Mouse (Mus musculus): ENCODE measurements around the gene Tmx4.
"Not testable (repeated sequence)": the region's sequence is repeated elsewhere in the genome, so short reads cannot be mapped to it uniquely, and the experiment has no call there.

Tmx4 gene

GRCm38 (mm10) chr2:134643514-134644300 is at the start of gene Tmx4:
Gene Tmx4 (minus strand): TSS chr2:134644145.
- peak; percentile 99 for DNase-seq (ENCODE audit: low read depth, low spot score)

GRCm38 (mm10) chr2:134692125-134692524 is 48.2 kb upstream of the Tmx4 start:
- no peak for DNase-seq (ENCODE audit: low read depth, low spot score)

DNA sequence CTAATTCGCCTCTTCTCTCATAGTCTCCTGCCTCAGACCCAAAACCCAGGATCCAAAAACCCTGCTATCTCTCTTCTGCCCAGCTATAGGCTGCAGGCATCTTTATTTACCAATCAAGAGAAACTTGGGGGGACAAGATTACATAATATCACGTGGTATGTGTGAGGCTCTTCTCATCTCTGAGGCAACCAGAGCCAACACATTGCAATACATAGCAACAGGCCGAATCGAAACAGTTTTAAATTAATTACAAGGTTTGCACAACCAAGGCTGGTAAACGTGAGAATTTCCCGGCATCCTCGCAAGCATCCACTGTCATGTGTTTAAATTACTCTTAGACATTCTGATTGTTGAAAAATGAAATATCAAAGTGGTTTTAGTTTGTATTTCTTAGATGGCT is 47.1 kb upstream of the Tmx4 start:
- peak; percentile 31 for DNase-seq (ENCODE audit: low read depth, low spot score)

DNA sequence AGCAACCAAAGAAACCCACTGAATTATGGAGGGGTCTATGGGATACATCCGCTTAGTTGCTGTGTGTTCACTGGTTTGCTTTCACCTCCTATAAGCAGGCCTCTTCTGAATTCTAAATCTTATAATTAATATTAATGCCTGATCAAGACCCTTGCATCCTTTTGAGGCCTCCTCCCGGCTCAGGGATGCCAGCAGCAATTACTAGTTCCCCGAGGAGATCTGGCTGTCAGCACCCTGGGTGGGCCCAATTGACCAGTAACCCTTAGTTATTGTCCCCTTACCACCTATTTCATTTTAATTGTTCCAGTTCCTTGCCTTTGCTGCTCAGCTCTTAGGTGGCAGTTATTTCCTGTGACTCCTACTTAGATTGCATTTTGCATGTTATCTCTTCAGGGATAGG is 38.4 kb upstream of the Tmx4 start:
- DNase-seq (ENCODE audit: low read depth, low spot score), result no peak

GRCm38 (mm10) chr2:134681271-134681961 is 37.5 kb upstream of the Tmx4 start:
- DNase-seq (ENCODE audit: low read depth, low spot score), result peak; percentile 85

DNA sequence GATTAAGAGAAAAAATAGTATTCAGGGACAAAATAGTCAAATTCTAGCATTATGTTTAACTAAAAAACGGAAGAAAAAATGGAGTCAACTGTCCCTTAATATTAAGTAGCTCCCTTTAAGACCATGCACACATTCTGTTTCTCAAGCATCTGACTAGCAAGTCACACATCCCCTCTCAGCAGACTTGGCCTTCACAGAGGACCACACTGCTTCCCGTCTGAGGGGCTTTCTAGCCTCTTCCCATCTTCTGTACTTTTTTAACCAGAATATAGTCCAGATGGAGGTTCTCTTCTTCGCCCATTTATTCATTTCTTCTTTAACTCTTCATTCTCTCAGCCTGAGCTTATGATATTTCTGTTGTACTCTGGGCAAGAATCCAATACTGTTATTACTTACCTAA is 35.6 kb upstream of the Tmx4 start:
- no peak for DNase-seq (ENCODE audit: low read depth, low spot score)

DNA sequence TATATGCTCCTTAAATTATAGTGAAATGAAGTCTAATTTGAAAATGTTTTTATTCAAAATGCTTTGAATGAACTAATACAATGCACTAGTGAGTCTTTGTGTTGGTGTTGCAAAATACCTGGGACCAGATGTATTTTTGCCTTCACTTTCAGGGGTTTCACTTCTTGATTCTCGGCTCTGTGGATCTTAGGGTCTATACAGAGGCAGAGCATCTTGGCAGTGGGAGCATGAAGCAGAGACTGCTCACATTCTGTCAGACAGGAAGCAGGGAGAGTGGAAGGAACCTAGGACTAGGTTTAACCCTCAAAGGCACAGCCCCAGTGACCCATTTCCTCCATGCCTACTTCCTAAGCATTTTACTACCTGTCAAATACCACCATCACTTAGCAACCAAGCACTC is 31.5 kb upstream of the Tmx4 start:
- no peak for DNase-seq (ENCODE audit: low read depth, low spot score)

GRCm38 (mm10) chr2:134673604-134674003 is 29.7 kb upstream of the Tmx4 start:
- DNase-seq (ENCODE audit: low read depth, low spot score), result peak; percentile 58

GRCm38 (mm10) chr2:134656477-134656876 is 12.5 kb upstream of the Tmx4 start:
- no peak for DNase-seq (ENCODE audit: low read depth, low spot score)

DNA sequence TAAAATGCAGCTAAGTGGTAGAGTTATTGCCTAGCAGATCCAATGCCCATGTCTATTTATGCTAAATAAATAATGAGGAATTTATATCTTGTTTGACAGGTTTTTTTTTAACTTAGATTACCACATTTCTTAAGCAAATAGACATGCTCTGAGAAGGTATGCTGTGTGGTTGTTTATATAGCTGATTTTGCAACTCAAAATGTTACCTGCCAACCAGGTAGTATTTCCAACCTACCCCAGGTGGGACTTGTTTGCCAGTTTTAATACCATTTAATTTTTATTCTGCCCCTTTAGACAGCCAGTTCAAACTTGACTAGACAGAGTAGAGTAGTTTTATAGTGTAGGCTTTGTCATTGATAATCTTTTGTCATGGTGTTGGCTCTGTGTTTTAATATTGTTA is 10.7 kb upstream of the Tmx4 start:
- DNase-seq (ENCODE audit: low read depth, low spot score), result no peak

DNA sequence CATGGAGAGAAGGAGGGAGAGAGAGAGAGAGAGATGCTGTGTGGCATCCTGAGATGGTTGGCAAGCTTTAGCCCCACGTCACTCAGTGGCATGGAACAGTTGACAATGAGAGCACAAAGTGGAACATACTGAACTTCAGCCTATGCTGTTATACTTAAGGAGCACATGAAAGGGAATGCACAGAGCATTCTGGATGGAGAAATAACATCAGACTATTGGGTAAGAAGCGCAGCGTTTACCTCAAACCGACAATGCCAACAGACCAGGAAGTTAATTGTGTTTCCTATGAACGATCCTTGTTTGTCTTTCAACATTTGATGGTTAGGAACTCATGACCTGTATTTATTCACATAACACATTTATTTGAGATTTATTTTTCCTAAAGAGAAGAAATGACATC is 8.8 kb upstream of the Tmx4 start:
- DNase-seq (ENCODE audit: low read depth, low spot score), result no peak

DNA sequence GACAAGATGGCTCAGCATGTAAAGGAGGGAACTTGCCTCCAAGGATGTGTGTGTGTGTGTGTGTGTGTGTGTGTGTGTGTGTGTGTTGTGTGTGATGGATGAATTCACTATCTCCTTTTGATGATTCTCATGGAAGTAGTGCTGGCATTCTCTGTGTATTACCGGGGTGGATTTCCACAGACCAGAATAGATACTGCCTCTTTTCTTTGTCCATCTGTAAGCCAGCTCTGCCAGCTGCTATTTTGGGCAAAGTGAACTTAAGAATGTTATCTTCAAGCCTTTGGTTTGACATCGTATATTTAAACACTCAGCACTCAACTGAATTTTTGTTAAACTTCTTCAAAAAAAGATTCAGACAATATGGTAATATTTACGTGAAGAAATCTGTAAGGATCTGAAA is 5.1 kb upstream of the Tmx4 start:
- DNase-seq (ENCODE audit: low read depth, low spot score), result peak; percentile 83

DNA sequence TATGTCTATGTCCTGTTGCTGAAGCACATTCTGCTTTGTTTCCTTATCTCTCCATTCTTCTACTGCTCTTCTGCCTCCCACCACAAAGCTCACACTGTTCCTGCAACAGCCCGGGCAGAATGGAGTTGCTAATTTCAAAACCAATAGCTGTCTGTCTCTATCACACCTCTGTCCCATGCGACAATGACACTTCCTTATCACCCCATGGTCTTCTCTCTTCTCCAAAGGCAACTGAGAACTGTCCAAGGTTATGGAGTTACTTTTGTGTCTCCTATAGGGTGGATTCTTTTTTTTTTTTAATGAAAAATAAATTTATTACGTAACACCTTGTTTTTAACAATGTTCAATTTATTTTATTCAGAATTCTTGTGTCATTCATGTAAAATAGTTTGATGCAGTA is 1.8 kb upstream of the Tmx4 start:
- DNase-seq (ENCODE audit: low read depth, low spot score), result peak; percentile 21

DNA sequence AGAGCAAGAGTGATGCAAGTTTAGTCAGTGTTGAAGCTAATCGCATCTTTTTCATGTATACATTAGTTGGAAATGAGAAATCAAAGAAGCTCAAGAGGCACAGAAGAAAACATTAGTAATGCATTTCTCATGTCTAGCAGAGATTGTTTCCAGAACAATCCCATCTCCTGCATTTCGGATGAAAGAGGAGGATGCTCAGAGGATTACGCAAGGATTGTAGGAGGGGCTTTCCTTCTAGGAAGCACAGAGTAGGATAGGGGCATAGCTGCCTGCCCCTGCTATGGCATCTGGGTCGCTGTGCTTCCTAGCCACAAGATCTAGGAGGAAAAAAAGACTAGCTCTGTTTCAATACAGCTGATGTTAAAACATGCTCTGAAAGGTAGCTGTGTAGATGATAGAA is 1.2 kb upstream of the Tmx4 start:
- peak; percentile 51 for DNase-seq (ENCODE audit: low read depth, low spot score)

DNA sequence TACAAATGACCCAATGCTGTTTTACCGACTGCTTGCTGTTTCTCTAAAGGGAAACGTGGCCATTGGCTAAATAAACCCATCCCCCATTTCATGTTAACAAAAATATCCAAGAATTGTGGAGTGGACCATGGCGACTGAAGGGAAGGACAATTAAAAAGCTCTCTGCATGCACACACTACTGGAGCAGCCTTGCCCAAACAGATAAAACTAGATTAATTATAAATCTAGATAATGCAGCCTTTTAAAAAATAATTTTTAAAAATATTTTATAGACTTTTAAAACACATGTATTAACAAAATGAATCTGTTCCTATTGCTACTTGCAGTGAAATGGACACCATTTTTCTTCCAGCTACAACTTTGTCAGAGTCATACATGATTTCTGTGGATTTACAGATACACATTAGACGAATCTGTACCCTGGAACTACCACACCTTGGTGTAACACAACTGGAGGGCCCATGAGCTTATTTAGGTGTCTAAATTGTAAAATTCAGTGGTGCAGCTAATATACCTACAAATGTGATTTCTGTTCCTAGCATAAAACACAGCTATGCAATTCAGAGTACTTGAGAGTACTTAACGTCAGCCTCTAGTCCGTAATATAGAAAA is 462 bp upstream of the Tmx4 start:
- DNase-seq (ENCODE audit: low read depth, low spot score), result no peak

DNA sequence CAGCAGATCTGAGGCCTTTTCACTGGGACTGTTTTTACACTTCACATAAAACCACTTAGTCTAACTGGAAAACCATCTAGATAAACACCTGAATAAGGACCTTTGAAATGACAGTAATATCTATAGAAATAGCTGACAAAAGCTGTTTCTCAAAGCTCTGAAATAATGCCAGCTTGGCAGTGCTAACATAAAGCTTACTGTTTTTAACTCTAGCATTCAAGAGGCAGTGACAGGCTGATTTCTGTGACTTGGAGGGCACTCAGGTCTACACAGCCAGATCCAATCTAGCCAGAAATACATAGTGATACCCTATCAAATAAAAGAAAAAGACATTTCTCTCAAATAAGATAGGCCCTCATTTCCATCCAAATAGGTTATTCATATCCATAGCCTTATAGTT is 1.6 kb downstream of the Tmx4 start:
- DNase-seq (ENCODE audit: low read depth, low spot score), result peak; percentile 58

DNA sequence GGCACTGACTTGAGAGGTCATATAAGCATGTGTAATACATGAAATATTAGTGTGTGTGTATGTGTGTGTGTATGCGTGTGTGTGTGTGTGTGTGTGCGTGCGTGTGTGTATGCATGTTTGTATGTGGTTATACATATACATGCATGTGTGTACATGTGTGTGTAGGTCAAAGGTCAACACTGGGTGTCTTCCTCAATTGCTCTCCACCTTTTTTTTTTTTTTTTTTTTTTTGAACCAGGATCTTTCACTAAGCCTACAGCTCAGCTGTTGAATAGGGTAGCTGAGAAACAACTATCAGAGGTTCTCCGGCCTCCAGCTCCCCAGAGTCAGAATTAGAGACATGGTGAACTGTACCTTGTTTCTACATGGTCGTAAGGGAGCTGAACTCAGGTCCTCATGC is 2.6 kb downstream of the Tmx4 start:
- DNase-seq (ENCODE audit: low read depth, low spot score), result no peak

- DNase-seq (ENCODE audit: low read depth, low spot score), result no peak
Measured at GRCm38 (mm10) chr2:134640398-134640797, 3.5 kb downstream of the Tmx4 start.

GRCm38 (mm10) chr2:134628541-134628940 is 15.4 kb downstream of the Tmx4 start:
- DNase-seq (ENCODE audit: low read depth, low spot score), result not testable (repeated sequence)

DNA sequence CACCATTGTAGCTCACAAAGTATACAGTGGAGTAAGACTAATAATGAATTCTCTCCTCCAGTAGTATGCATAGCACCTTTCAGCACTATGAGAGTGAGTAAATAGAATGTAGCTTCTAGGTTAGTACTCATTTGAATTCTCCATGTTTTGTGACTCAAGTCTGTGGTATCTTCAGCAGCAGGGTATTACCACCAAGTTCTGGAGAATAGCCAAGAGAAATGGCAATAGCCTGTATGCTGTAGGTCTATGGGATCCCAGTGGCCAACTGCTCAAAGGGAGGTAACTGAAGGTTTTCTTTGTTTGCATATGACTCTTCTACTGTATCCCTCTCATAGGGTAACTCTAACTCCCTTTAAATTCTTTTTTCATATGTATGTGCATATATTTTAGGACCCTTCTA is 39.0 kb downstream of the Tmx4 start:
- no peak for DNase-seq (ENCODE audit: low read depth, low spot score)

- DNase-seq (ENCODE audit: low read depth, low spot score), result no peak
Measured at GRCm38 (mm10) chr2:134591081-134591694, 52.8 kb downstream of the Tmx4 start.

DNA sequence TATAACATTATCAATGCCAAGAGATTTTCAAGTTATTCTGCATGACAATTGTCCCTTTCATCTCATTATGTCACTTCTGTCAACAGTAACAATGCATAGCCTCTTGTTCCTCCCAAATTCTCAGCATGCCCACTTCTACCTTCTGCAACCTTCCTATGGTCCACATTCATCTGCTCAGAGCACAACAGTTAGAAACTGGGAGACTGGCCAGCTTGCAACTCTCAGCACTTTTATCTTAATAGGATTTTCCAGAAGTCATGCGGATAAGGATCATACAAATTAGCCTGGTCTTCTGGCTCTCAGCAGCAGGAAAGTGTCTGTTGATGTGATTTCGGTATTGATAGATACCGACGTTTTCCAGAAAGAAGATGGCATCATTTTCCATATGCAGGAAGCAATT is 58.7 kb downstream of the Tmx4 start:
- no peak for DNase-seq (ENCODE audit: low read depth, low spot score)
